In genomic region chr16:5136505-5136904, GRCm38 (mm10) we compare ENCODE assay signal across 8 mouse cellular contexts. TPM values are rescaled to one million over a fixed set of nuclear protein-coding genes. Genes with fewer than 3 reads are reported as not detected.
DNase-seq lines count a peak whose midpoint lies in the region; ATAC-seq and TF ChIP-seq lines count a peak whose summit lies in the region.

No protein-coding gene starts in this region.

- no peaks in the 10 kb centered on the region for H3K79me2 ChIP-seq in heart, adult 2 months (replicated peaks; ENCODE audit: control insufficient read depth, insufficient read depth, low read length)

- peaks cover 12% of the 10 kb centered on the region for H3K4me1 ChIP-seq in neural tube, embryonic 15.5 days
- H3K4me1 ChIP-seq in heart, adult 2 months (ENCODE audit: control insufficient read depth, insufficient read depth, low read length), result peaks cover 8% of the 10 kb centered on the region
- peaks cover 43% of the 10 kb centered on the region for H3K4me1 ChIP-seq in stomach, embryonic 16.5 days (ENCODE audit: control insufficient read depth, insufficient read depth, low read length)
- 0 out of 2 replicates have a peak, but pooled peaks cover 5% of the 10 kb centered on the region for H3K4me1 ChIP-seq in midbrain, embryonic 14.5 days (ENCODE audit: control insufficient read depth, insufficient read depth, low read length)

- H3K9me3 ChIP-seq in neural tube, embryonic 15.5 days (replicated peaks), result no peaks in the 10 kb centered on the region
- no peaks in the 10 kb centered on the region for H3K9me3 ChIP-seq in stomach, embryonic 16.5 days (replicated peaks; ENCODE audit: control insufficient read depth, low read length)
- H3K9me3 ChIP-seq in midbrain, embryonic 14.5 days (ENCODE audit: control insufficient read depth, low read length), result no peaks in the 10 kb centered on the region

- no peak; the same call in 1 of the 2 replicates for ATAC-seq in neural tube, embryonic 15.5 days (ENCODE audit: low FRiP score)
- peak; percentile 82 for ATAC-seq in stomach, embryonic 16.5 days (ENCODE audit: insufficient read depth, low FRiP score)
- no peak for ATAC-seq in midbrain, embryonic 14.5 days (ENCODE audit: low FRiP score, low TSS enrichment)
- no peak for ATAC-seq in erythroid progenitor cell, adult 5-6 weeks (replicated peaks; ENCODE audit: low FRiP score, poor library complexity, severe bottlenecking)
- ATAC-seq in CD4-positive, CD25-positive, alpha-beta regulatory T cell, adult 4 months, result no peak

- no peak for TF ChIP-seq EP300 in heart, adult 2 months (IDR thresholded peaks at IDR 0.05; ENCODE audit: insufficient read depth, low read depth, low read length)

- TF ChIP-seq POLR2A in heart, adult 2 months (IDR thresholded peaks at IDR 0.05; ENCODE audit: insufficient read depth, low read depth, low read length), result no peak

- H3K9ac ChIP-seq in neural tube, embryonic 15.5 days (replicated peaks), result no peak overlapping the region
- no peak overlapping the region for H3K9ac ChIP-seq in heart, adult 2 months (ENCODE audit: low read depth, low read length)
- H3K9ac ChIP-seq in stomach, embryonic 16.5 days (ENCODE audit: low read length), result no peak overlapping the region
- H3K9ac ChIP-seq in midbrain, embryonic 14.5 days (replicated peaks; ENCODE audit: low read length), result no peak overlapping the region

- no peaks in the 10 kb centered on the region for H3K36me3 ChIP-seq in neural tube, embryonic 15.5 days
- no peaks in the 10 kb centered on the region for H3K36me3 ChIP-seq in heart, adult 2 months (ENCODE audit: control insufficient read depth, insufficient read depth, low read length)
- H3K36me3 ChIP-seq in stomach, embryonic 16.5 days (ENCODE audit: control insufficient read depth, insufficient read depth, low read length), result no peaks in the 10 kb centered on the region
- H3K36me3 ChIP-seq in midbrain, embryonic 14.5 days (ENCODE audit: control insufficient read depth, insufficient read depth, low read length), result no peaks in the 10 kb centered on the region

- intact Hi-C loops in heart, adult 2 months (cut with DNase I), result no loop called here

- DNase-seq in neural tube, embryonic 10.5 days (ENCODE audit: extremely low spot score, low spot score), result peak; percentile 34
- peak; percentile 52 to 77 for DNase-seq in heart, adult 2 months
- DNase-seq in kidney, postnatal 25 days, result peak; percentile 56 to 81
- no peak for DNase-seq in midbrain, embryonic 14.5 days

- H3K4me2 ChIP-seq in neural tube, embryonic 15.5 days, result no peak overlapping the region
- 0 out of 2 replicates have a peak overlapping the region, but pooled peaks have one; percentile 12 for H3K4me2 ChIP-seq in stomach, embryonic 16.5 days (ENCODE audit: low read depth, low read length)
- no peak overlapping the region for H3K4me2 ChIP-seq in midbrain, embryonic 14.5 days (ENCODE audit: low read length)

- TF ChIP-seq CTCF in heart, adult 2 months (IDR thresholded peaks at IDR 0.05), result no peak

- peaks cover 45% of the 10 kb centered on the region for H3K27me3 ChIP-seq in neural tube, embryonic 15.5 days (replicated peaks)
- peaks cover 4% of the 10 kb centered on the region; the same call in 1 of the 2 replicates for H3K27me3 ChIP-seq in heart, adult 2 months (ENCODE audit: control insufficient read depth, insufficient read depth, low read length)
- peaks cover 19% of the 10 kb centered on the region for H3K27me3 ChIP-seq in stomach, embryonic 16.5 days (ENCODE audit: control insufficient read depth, insufficient read depth, low read length)
- H3K27me3 ChIP-seq in midbrain, embryonic 14.5 days (ENCODE audit: control insufficient read depth, insufficient read depth, low read length), result peaks cover 21% of the 10 kb centered on the region

- 5% methylated on average over 4 of the region's 4 CpGs for WGBS in neural tube, embryonic 15.5 days
- WGBS in heart, adult 2 months, result 30% methylated on average over 4 of the region's 4 CpGs
- 9% methylated on average over 4 of the region's 4 CpGs for WGBS in stomach, embryonic 16.5 days
- WGBS in midbrain, embryonic 14.5 days, result 12% methylated on average over 4 of the region's 4 CpGs

- no peak overlapping the region for H3K27ac ChIP-seq in neural tube, embryonic 15.5 days (replicated peaks)
- peak overlapping the region; percentile 48; the same call in 1 of the 2 replicates for H3K27ac ChIP-seq in heart, adult 2 months
- peak overlapping the region; percentile 96 for H3K27ac ChIP-seq in stomach, embryonic 16.5 days (ENCODE audit: low read length)
- H3K27ac ChIP-seq in midbrain, embryonic 14.5 days (replicated peaks; ENCODE audit: low read depth, low read length), result no peak overlapping the region

- no peak overlapping the region for H3K4me3 ChIP-seq in neural tube, embryonic 15.5 days (replicated peaks)
- H3K4me3 ChIP-seq in heart, adult 2 months, result no peak overlapping the region
- no peak overlapping the region for H3K4me3 ChIP-seq in stomach, embryonic 16.5 days (replicated peaks; ENCODE audit: low read length)
- H3K4me3 ChIP-seq in midbrain, embryonic 14.5 days (replicated peaks; ENCODE audit: low read depth, low read length), result no peak overlapping the region

RNA-seq across cellular contexts. Expression of gene Ppl, which starts 4.3 kb away (rescaled TPM):
- polyA plus RNA-seq in neural tube, embryonic 15.5 days (2015; fragmentation: Nextera tagmentation; extraction: Ambion mirVana), result 0.35 and 1.0 TPM in 2 replicates
- 1 to 10 TPM; 4.5 to 9.4 TPM for total RNA-seq in heart, adult 2 months (2021)
- polyA plus RNA-seq in heart, adult 2 months (2012; rRNA removed), result 2.0 and 2.5 TPM in 2 replicates
- polyA plus RNA-seq in stomach, embryonic 16.5 days (2015; fragmentation: Nextera tagmentation; extraction: Ambion mirVana), result 62.8 and 101 TPM in 2 replicates
- polyA plus RNA-seq in midbrain, embryonic 14.5 days (2014; fragmentation: Nextera tagmentation; extraction: Ambion mirVana), result 0.04 and 0.20 TPM in 2 replicates
- not detected in 2 replicates for total RNA-seq in erythroid progenitor cell, adult 5-6 weeks (2015; ENCODE audit: low replicate concordance)
- not detected in 2 replicates for total RNA-seq in erythroid progenitor cell, adult 5-6 weeks (2017; ENCODE audit: low replicate concordance)
- polyA plus RNA-seq in CD4-positive, CD25-positive, alpha-beta regulatory T cell, adult 4 months (2017; shearing (Covaris generic)), result under 1 TPM; 0.11 to 0.23 TPM

RNA-seq across cellular contexts. Expression of gene Sec14l5, which starts 10.4 kb away (rescaled TPM):
- polyA plus RNA-seq in neural tube, embryonic 15.5 days (2015; fragmentation: Nextera tagmentation; extraction: Ambion mirVana), result 0.33 and 0.34 TPM in 2 replicates
- under 1 TPM; 0.73 to 0.78 TPM for total RNA-seq in heart, adult 2 months (2021)
- 2.1 and 4.3 TPM in 2 replicates for polyA plus RNA-seq in heart, adult 2 months (2012; rRNA removed)
- 0.09 and 0.27 TPM in 2 replicates for polyA plus RNA-seq in stomach, embryonic 16.5 days (2015; fragmentation: Nextera tagmentation; extraction: Ambion mirVana)
- polyA plus RNA-seq in midbrain, embryonic 14.5 days (2014; fragmentation: Nextera tagmentation; extraction: Ambion mirVana), result 0.54 and 1.0 TPM in 2 replicates
- total RNA-seq in erythroid progenitor cell, adult 5-6 weeks (2015; ENCODE audit: low replicate concordance), result not detected in 2 replicates
- not detected in 2 replicates for total RNA-seq in erythroid progenitor cell, adult 5-6 weeks (2017; ENCODE audit: low replicate concordance)
- not detected for polyA plus RNA-seq in CD4-positive, CD25-positive, alpha-beta regulatory T cell, adult 4 months (2017; shearing (Covaris generic))

Comparison
In these comparisons a context has a peak if more than half of its experiments do, and no peak if none do; other contexts are left out.
1. H3K27ac ChIP-seq: peak in heart, adult 2 months (single experiment) and stomach, embryonic 16.5 days (single experiment); none in neural tube, embryonic 15.5 days (single experiment) and midbrain, embryonic 14.5 days (single experiment).
2. RNA of gene Ppl, which starts 4.3 kb away (polyA plus RNA-seq): 62.8 to 101 TPM in stomach, embryonic 16.5 days; 2.0 to 2.5 TPM in heart, adult 2 months, 0.35 to 1.0 TPM in neural tube, embryonic 15.5 days, 0.11 to 0.23 TPM in CD4-positive, CD25-positive, alpha-beta regulatory T cell, adult 4 months and 0.04 to 0.20 TPM in midbrain, embryonic 14.5 days; every median in the first group is over 10 times any median in the second.